Mouse (Mus musculus) cortical plate, adult 2 months (tissue): ENCODE measurements around the gene Omp. TPM values are rescaled to one million over a fixed set of nuclear protein-coding genes. Genes with fewer than 3 reads are reported as not detected.
"Not testable (repeated sequence)": the region's sequence is repeated elsewhere in the genome, so short reads cannot be mapped to it uniquely, and the experiment has no call there.

Source experiments
- H3K27ac ChIP-seq: fragments of 200-500 bp; 2 replicates; pipeline ENCODE4 v1.5.1; 2012; ENCODE audit warnings: low read length, control low read depth, inconsistent platforms; ENCODE audit not compliant: insufficient read depth
- H3K4me1 ChIP-seq: fragments of 200-500 bp; 2 replicates; pipeline ENCODE4 v1.6.1; 2011; ENCODE audit warnings: low read length; ENCODE audit not compliant: control insufficient read depth, insufficient read depth
- H3K4me3 ChIP-seq: fragments of 200-500 bp; 2 replicates; pipeline ENCODE4 v1.5.1; 2011; ENCODE audit warnings: mild to moderate bottlenecking, low read length, control low read depth; ENCODE audit not compliant: insufficient read depth
- CTCF ChIP-seq: fragments of 200-500 bp; IDR thresholded peaks from 2 replicates; pipeline ENCODE4 v1.5.1; 2011; ENCODE audit warnings: mild to moderate bottlenecking, control low read depth, low read length; ENCODE audit not compliant: insufficient read depth; ENCODE audit errors: extremely low read depth
- POLR2A ChIP-seq: fragments of 200-500 bp; IDR thresholded peaks from 2 replicates; pipeline ENCODE4 v1.6.1; 2011; ENCODE audit warnings: mild to moderate bottlenecking, low read length, control low read depth; ENCODE audit not compliant: insufficient read depth; ENCODE audit errors: extremely low read depth
- polyA plus RNA-seq: library from polyadenylated mRNA; depleted of rRNA; stranded (reverse); fragments of >200 nt; gene quantifications from 2 replicates; pipeline ENCODE4 v1.2.3, GENCODE M21; 2012; rRNA removed

Omp gene
- 0.33 and 0.34 TPM in 2 replicates for polyA plus RNA-seq

- TF ChIP-seq POLR2A (no peak), CTCF (no peak)
- Histone ChIP-seq H3K27ac (no peak within 1 kb of the TSS), H3K4me3 (no peak within 1 kb of the TSS), H3K4me1 (no peaks in the 10 kb centered on the region)
Measured at GRCm38 (mm10) chr7:98145402-98145801, at the start of gene Omp. TSS of gene Omp (minus strand) at chr7:98145502.

- Histone ChIP-seq H3K4me3 (peak overlapping the region; percentile 9), H3K4me1 (no peaks in the 10 kb centered on the region; the same call in 1 of the 2 replicates), H3K27ac (no peak overlapping the region)
- TF ChIP-seq CTCF (no peak), POLR2A (no peak)
Measured at GRCm38 (mm10) chr7:98194026-98194792, 48.9 kb upstream of the Omp start.

GRCm38 (mm10) chr7:98193515-98194025 is 48.3 kb upstream of the Omp start:
- TF ChIP-seq CTCF (peak; percentile 35), POLR2A (no peak)
- Histone ChIP-seq H3K4me1 (no peaks in the 10 kb centered on the region; the same call in 1 of the 2 replicates), H3K27ac (no peak overlapping the region), H3K4me3 (peak overlapping the region; percentile 9)

- TF ChIP-seq CTCF, result no peak
- no peak for TF ChIP-seq POLR2A
- Histone ChIP-seq H3K4me1 (no peaks in the 10 kb centered on the region; the same call in 1 of the 2 replicates), H3K27ac (no peak overlapping the region), H3K4me3 (no peak overlapping the region)
Measured at GRCm38 (mm10) chr7:98191571-98192250, 46.4 kb upstream of the Omp start.

- Histone ChIP-seq H3K4me3 (no peak overlapping the region), H3K4me1 (peaks cover 1% of the 10 kb centered on the region; the same call in 1 of the 2 replicates), H3K27ac (no peak overlapping the region)
- TF ChIP-seq POLR2A (no peak), CTCF (no peak)
Measured at GRCm38 (mm10) chr7:98190578-98190977, 45.3 kb upstream of the Omp start.

GRCm38 (mm10) chr7:98189745-98190144 is 44.4 kb upstream of the Omp start:
- H3K27ac ChIP-seq, result no peak overlapping the region
- TF ChIP-seq POLR2A (no peak), CTCF (no peak)
- peaks cover 3% of the 10 kb centered on the region; the same call in 1 of the 2 replicates for H3K4me1 ChIP-seq
- no peak overlapping the region for H3K4me3 ChIP-seq

GRCm38 (mm10) chr7:98188680-98189079 is 43.4 kb upstream of the Omp start:
- no peak for TF ChIP-seq CTCF
- no peak for TF ChIP-seq POLR2A
- Histone ChIP-seq H3K4me1 (peaks cover 3% of the 10 kb centered on the region; the same call in 1 of the 2 replicates), H3K4me3 (no peak overlapping the region), H3K27ac (no peak overlapping the region)

GRCm38 (mm10) chr7:98188238-98188637 is 42.9 kb upstream of the Omp start:
- TF ChIP-seq POLR2A (no peak), CTCF (no peak)
- H3K4me3 ChIP-seq, result no peak overlapping the region

GRCm38 (mm10) chr7:98187332-98187731 is 42.0 kb upstream of the Omp start:
- not testable (repeated sequence) for H3K4me3 ChIP-seq, H3K4me1 ChIP-seq
- peak overlapping the region; percentile 61; the same call in 1 of the 2 replicates for H3K27ac ChIP-seq

More at GRCm38 (mm10) chr7:98188238-98188637, 42.9 kb upstream of the Omp start:
- no peak overlapping the region for H3K27ac ChIP-seq
- peaks cover 3% of the 10 kb centered on the region; the same call in 1 of the 2 replicates for H3K4me1 ChIP-seq
